Mouse (Mus musculus): ENCODE results near the gene Chst3.
"Not testable (repeated sequence)": the region's sequence is repeated elsewhere in the genome, so short reads cannot be mapped to it uniquely, and the experiment has no call there.

GRCm38 (mm10) chr10:60248345-60248744, 29.3 kb upstream of the Chst3 start:
- TF ChIP-seq CTCF (IDR thresholded peaks at IDR 0.05; ENCODE audit: borderline replicate concordance, control insufficient read depth, extremely low read depth, insufficient read depth, low read length, poor library complexity); POLR2A (IDR thresholded peaks at IDR 0.05; ENCODE audit: control insufficient read depth, extremely low read depth, insufficient read depth, low read length, poor library complexity): not testable (repeated sequence)
